Mouse (Mus musculus) left cerebral cortex, adult 9 months (tissue): ENCODE measurements at regions not wholly inside any gene's neighbourhood (a gene's known extent, or its start where the extent isn't known, plus 50 kb on each side); places are given as distances from the start of the nearest gene placed in this dataset.

ENCODE experiments used
- DNase-seq, 2 experiments: peaks; one replicate each; pipeline ENCODE4 v3.0.0; 2022; ENCODE audit warnings: low spot score in 2 of 2

DNA sequence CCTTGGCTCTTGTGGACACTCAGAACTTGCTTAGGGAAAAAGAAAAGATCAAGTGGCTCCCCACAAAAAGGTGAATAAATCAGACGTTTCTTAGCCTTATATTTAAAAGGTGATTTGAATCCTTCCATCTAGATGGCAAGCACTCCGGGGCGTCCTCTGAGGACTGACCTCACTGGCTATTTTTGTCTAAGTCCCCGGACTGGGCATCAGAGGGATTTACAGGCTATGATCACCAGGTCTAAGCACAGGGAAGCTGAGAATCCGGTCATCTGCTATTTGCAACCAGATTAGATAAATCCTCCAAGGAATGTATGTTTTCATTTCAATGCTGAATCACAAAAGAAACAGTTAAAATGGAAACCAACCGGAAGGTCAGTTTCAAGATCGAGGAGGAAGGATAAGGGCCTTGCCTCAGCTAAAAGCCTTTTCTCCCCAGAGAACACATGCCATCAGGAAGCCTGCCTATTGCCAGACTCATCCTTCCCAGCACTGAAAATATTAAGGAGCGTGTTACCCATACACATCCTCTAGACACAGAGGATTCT, 342.1 kb downstream of the Lpin1 start:
- no peak for DNase-seq

DNA sequence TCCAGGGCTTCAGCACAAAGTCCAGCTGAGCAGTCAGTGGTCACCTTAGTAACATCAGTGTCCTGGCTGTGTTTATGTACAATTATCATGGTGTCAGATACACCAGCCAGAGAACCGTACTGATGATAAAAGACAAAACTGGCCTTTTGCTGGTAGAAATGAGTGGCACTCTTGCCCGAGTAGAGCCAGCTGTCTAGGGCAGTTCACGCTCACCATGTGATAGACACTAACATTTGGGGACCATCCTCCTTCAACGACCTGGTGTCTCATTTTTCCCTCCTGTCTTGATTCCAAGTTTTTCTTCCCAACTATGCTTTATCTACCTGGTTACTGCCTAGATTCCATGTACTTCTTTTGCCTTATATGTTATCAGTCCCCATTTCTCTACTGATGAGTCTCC, 349.3 kb downstream of the Lpin1 start:
- DNase-seq: no peak

- DNase-seq: peak in 1 of 2 experiments; percentile 15
Observed at GRCm38 (mm10) chr12:16260981-16261380, 349.8 kb downstream of the Lpin1 start.

GRCm38 (mm10) chr12:16260501-16260900, 350.3 kb downstream of the Lpin1 start:
- peak in 1 of 2 experiments; percentile 2 for DNase-seq

DNA sequence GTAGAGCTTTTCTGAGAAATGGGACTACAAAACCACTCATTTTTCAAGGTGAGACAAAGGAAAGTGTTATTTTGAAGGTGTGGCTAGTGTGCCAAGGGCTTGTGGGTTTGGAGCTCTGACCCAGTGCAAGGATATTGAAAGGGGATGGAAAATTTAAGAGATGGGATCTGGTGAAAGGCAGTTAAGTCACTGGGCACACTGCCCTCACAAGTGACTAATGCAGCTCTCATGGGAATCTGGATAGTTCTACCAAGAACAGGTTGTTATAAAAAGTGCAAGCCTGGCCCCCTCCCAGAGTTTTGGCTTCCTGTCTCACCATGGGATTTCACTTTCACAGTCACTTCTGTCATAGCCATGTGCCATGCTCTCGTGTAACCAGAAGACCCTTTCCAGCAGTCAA, 360.1 kb downstream of the Lpin1 start:
- no peak for DNase-seq

GRCm38 (mm10) chr12:16250096-16250495, 360.7 kb downstream of the Lpin1 start:
- no peak for DNase-seq

- DNase-seq: no peak
Observed at GRCm38 (mm10) chr12:16239792-16240191, 371.0 kb downstream of the Lpin1 start.

DNA sequence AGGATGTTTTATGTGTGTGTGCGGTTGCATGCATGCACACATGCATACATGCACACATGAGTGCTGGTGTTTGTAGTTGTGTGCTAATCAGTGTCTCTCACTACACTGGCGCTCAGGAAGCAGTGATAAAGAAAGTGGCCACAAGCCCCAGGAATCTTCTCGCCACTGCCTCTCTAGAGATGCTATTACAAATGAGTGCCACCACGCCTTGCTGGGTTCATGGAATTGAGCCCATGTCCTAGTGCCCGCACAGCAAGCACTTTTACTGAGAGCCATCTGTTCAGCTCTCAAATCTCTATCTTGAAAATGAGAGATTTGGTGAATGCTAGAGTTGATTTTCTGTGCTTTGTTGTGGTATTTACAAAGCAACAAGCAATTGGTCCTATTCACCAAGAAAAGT, 373.3 kb downstream of the Lpin1 start:
- DNase-seq: no peak

GRCm38 (mm10) chr12:16233559-16233958, 377.2 kb downstream of the Lpin1 start:
- no peak for DNase-seq

- no peak for DNase-seq
Observed at GRCm38 (mm10) chr12:16232828-16233227, 377.9 kb downstream of the Lpin1 start.

GRCm38 (mm10) chr12:16232051-16232450, 378.7 kb downstream of the Lpin1 start:
- no peak for DNase-seq

- DNase-seq: no peak
Observed at GRCm38 (mm10) chr12:16231093-16231492, 379.7 kb downstream of the Lpin1 start.

GRCm38 (mm10) chr12:16225428-16225827, 385.3 kb downstream of the Lpin1 start:
- DNase-seq: no peak

GRCm38 (mm10) chr12:16222836-16223450, 387.8 kb downstream of the Lpin1 start:
- DNase-seq: peak in 1 of 2 experiments; percentile 16

DNA sequence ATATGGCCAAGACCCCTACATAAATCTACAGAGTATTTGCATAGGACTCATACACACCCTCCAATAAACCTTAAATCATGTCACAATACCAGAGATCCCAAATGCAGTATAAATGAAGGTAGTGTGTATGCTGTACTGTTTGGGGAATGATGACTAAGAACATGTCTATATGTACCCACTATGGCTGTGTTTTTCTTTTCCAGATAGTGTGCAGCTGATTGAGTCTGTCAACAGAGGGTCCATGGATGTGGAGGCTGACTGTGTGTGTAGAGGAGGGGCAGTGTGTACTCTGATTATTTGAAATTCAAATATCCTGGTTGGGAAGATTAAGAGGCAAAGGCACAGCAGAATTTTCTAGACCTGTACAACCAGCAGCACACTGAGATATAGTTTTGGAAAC, 388.6 kb downstream of the Lpin1 start:
- DNase-seq: no peak

DNA sequence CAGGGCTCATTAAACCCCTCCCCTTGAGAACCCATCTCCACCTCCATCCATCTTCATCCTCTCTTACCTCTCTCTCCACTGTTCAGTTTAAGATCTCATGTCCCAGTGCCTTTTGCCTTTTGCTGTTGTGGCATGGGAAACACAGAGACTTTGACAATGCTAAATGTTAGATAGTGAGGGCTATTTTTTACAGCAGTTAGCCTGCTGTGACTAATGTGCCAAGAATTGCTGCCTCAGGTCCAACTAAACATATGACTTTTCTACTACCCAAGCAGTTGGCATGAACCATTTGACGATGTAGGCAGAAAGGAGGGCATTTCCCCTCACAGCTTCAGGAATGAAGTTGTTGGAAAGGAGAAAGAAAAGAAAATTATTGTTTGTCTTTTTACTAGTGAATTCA, 389.6 kb downstream of the Lpin1 start:
- no peak for DNase-seq

DNA sequence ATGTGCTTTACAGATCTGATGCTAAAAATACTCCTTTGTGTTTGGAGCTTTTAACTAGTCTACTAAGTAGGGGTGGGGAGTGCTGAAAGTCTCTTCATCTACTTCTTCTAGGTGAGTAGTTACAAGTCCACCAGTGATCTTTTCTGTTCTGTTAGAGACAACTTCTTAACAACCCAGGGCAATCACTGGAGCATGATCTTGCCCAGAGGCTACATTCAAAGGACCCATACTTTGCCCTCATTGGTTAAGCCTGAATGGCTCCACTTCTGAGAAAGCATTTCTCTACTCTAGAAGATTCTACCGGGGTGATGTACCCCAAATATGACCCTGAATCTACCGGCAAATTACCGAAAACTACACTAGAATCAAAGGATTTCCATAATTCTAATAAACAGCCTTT, 390.2 kb downstream of the Lpin1 start:
- DNase-seq: no peak

- no peak for DNase-seq
Observed at GRCm38 (mm10) chr12:16218906-16219305, 391.9 kb downstream of the Lpin1 start.

GRCm38 (mm10) chr12:16210553-16210952, 393.8 kb upstream of the Trib2 start:
- no peak for DNase-seq

- no peak for DNase-seq
Observed at GRCm38 (mm10) chr12:16210111-16210510, 393.4 kb upstream of the Trib2 start.

- no peak for DNase-seq
Observed at GRCm38 (mm10) chr12:16204941-16205340, 388.2 kb upstream of the Trib2 start.

- no peak for DNase-seq
Observed at GRCm38 (mm10) chr12:16196917-16197316, 380.2 kb upstream of the Trib2 start.

DNA sequence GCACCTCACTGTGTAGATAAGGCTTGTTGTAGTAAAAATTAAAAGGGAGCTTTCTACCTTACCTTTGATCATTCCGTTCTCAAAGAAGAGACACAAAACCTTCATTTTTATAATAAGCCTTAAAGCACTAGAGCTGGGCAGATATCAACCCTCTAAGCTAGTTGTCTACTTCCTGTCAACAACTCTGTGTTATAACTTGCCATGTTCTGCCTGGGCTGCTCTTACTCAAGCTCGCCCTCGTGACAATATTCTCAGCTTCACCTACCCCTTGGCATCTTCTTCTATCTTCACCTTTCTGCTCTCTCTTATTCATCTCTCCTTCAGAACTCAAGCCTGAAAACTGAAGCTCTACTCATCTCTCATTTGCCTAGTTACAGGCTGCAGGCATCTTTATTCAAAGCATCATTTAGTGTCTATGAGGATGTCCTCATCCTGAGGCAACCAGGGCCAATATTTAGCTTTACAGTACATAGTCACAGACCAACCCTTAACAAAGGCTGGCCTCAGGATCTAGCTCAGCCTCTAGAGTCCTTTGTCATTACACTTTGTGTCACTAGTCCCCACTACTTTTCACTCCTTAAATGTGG, 375.2 kb upstream of the Trib2 start:
- no peak for DNase-seq

DNA sequence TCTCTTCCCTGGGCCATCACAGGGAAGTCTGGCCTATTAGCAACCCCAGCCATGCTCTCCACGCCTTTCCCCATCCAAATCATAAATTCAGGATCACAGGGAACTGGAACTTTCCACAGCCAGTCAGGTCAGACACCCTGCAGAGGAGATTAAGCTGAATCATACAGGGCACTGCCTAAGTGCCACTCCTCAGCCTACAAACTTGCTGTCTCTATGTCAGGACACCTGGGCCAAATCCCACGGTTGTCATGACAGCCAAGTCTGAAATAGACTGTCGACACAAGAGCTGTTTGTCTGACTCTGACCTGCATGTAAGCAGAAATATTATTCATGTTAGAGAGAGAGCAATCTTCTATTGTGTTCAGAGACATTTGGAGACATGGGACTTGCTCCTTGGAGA, 374.0 kb upstream of the Trib2 start:
- DNase-seq: no peak
